Mouse (Mus musculus): Measurements from ENCODE around the gene Nfia. TPM values are rescaled to one million over a fixed set of nuclear protein-coding genes. Genes with fewer than 3 reads are reported as not detected.

The Nfia gene
- polyA plus RNA-seq, 1 experiment: 8.1 TPM

DNA sequence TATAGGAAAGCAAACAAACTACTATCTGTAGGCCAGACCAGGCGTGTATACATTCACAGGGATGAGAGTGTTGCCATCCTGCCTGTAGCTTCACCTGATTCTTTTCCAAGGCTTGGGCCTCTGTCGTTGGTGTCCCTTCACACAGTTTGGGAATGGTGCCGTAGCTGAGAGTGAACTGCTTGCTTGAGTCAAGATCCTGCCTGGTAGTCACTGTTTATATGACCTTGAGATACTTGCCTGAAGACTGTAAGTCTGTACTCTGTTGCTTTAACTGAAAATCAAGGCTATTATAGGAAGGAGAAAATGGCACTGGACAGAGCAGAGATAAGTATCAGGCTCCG lies 214.2 kb downstream of the Nfia start:
- Histone ChIP-seq H3K36me3 (ENCODE audit: control insufficient read depth, insufficient read depth, low read length) (no peaks in the 10 kb centered on the region), H3K27me3 (ENCODE audit: control insufficient read depth, insufficient read depth, low read length) (no peaks in the 10 kb centered on the region), H3K4me3 (ENCODE audit: control insufficient read depth, low read depth, low read length) (no peak overlapping the region), H3K4me1 (ENCODE audit: control insufficient read depth, insufficient read depth, low read length) (no peaks in the 10 kb centered on the region; the same call in 1 of the 2 replicates), H3K27ac (ENCODE audit: control insufficient read depth, insufficient read depth, low read depth, low read length) (no peak overlapping the region; the same call in 1 of the 2 replicates)
- TF ChIP-seq POLR2A (IDR thresholded peaks at IDR 0.05; ENCODE audit: control insufficient read depth, low read depth, low read length) (no peak), CTCF (IDR thresholded peaks at IDR 0.05; ENCODE audit: control insufficient read depth, insufficient read depth, insufficient replicate concordance, low read depth, low read length) (no peak)

DNA sequence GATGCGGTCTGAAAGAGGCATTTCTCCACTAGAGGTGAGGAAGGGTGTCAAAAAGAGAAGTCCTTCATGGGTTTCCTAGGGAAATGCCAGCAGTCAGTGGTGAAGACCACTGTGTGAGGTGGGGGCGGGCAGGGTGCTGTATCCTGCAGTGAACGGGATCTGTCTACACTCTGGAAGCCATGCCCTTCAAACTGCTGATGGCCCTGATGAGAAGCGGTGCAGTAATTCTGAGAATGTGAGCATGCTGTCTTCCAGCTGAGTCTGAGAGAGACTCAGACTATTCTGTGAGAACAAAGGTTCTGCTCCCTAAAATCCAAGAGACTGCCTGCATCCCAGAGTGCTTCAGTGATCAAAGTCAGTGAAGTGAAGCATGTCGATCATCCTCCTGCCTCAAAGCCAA lies 216.2 kb downstream of the Nfia start:
- Histone ChIP-seq H3K27me3 (ENCODE audit: control insufficient read depth, insufficient read depth, low read length) (no peaks in the 10 kb centered on the region), H3K4me1 (ENCODE audit: control insufficient read depth, insufficient read depth, low read length) (no peaks in the 10 kb centered on the region; the same call in 1 of the 2 replicates), H3K36me3 (ENCODE audit: control insufficient read depth, insufficient read depth, low read length) (no peaks in the 10 kb centered on the region), H3K27ac (ENCODE audit: control insufficient read depth, insufficient read depth, low read depth, low read length) (no peak overlapping the region), H3K4me3 (ENCODE audit: control insufficient read depth, low read depth, low read length) (no peak overlapping the region)
- no peak for TF ChIP-seq POLR2A (IDR thresholded peaks at IDR 0.05; ENCODE audit: control insufficient read depth, low read depth, low read length)
- TF ChIP-seq CTCF (IDR thresholded peaks at IDR 0.05; ENCODE audit: control insufficient read depth, insufficient read depth, insufficient replicate concordance, low read depth, low read length): no peak

- Histone ChIP-seq H3K27me3 (ENCODE audit: control insufficient read depth, insufficient read depth, low read length) (no peaks in the 10 kb centered on the region), H3K4me1 (ENCODE audit: control insufficient read depth, insufficient read depth, low read length) (no peaks in the 10 kb centered on the region; the same call in 1 of the 2 replicates), H3K36me3 (ENCODE audit: control insufficient read depth, insufficient read depth, low read length) (no peaks in the 10 kb centered on the region), H3K27ac (ENCODE audit: control insufficient read depth, insufficient read depth, low read depth, low read length) (no peak overlapping the region; the same call in 1 of the 2 replicates), H3K4me3 (ENCODE audit: control insufficient read depth, low read depth, low read length) (no peak overlapping the region)
- TF ChIP-seq POLR2A (IDR thresholded peaks at IDR 0.05; ENCODE audit: control insufficient read depth, low read depth, low read length): no peak
- no peak for TF ChIP-seq CTCF (IDR thresholded peaks at IDR 0.05; ENCODE audit: control insufficient read depth, insufficient read depth, insufficient replicate concordance, low read depth, low read length)
These were observed 217.9 kb downstream of the Nfia start for GRCm38 (mm10) chr4:97990431-97990830.

DNA sequence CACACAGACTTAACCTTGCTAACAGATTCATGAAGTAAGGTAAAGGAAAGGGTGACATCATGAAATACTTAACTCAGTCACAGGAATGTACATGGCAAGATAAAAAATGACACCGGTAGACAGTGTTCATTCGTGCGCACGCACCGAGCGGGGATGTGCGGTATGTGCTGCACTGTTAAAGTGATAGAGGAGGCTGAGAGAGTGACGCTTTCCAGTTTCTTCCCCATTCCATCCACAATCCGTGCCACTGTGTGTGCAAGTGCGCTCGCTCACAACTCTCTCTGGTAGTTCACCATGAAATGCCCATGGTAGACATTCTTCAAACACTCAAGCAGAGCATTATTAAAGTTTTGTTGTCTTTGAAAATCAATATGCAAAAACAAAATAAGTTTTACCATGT lies 218.9 kb downstream of the Nfia start:
- H3K4me3 ChIP-seq (ENCODE audit: control insufficient read depth, low read depth, low read length): no peak overlapping the region
- no peaks in the 10 kb centered on the region for H3K36me3 ChIP-seq (ENCODE audit: control insufficient read depth, insufficient read depth, low read length)
- H3K4me1 ChIP-seq (ENCODE audit: control insufficient read depth, insufficient read depth, low read length): no peaks in the 10 kb centered on the region; the same call in 1 of the 2 replicates
- no peak overlapping the region for H3K27ac ChIP-seq (ENCODE audit: control insufficient read depth, insufficient read depth, low read depth, low read length)
- no peaks in the 10 kb centered on the region for H3K27me3 ChIP-seq (ENCODE audit: control insufficient read depth, insufficient read depth, low read length)
- TF ChIP-seq POLR2A (IDR thresholded peaks at IDR 0.05; ENCODE audit: control insufficient read depth, low read depth, low read length): no peak

GRCm38 (mm10) chr4:97991880-97992279 lies 219.3 kb downstream of the Nfia start:
- Histone ChIP-seq H3K27me3 (ENCODE audit: control insufficient read depth, insufficient read depth, low read length) (no peaks in the 10 kb centered on the region), H3K4me3 (ENCODE audit: control insufficient read depth, low read depth, low read length) (no peak overlapping the region), H3K36me3 (ENCODE audit: control insufficient read depth, insufficient read depth, low read length) (no peaks in the 10 kb centered on the region), H3K27ac (ENCODE audit: control insufficient read depth, insufficient read depth, low read depth, low read length) (no peak overlapping the region), H3K4me1 (ENCODE audit: control insufficient read depth, insufficient read depth, low read length) (no peaks in the 10 kb centered on the region; the same call in 1 of the 2 replicates)
- TF ChIP-seq POLR2A (IDR thresholded peaks at IDR 0.05; ENCODE audit: control insufficient read depth, low read depth, low read length): no peak
- no peak for TF ChIP-seq CTCF (IDR thresholded peaks at IDR 0.05; ENCODE audit: control insufficient read depth, insufficient read depth, insufficient replicate concordance, low read depth, low read length)

DNA sequence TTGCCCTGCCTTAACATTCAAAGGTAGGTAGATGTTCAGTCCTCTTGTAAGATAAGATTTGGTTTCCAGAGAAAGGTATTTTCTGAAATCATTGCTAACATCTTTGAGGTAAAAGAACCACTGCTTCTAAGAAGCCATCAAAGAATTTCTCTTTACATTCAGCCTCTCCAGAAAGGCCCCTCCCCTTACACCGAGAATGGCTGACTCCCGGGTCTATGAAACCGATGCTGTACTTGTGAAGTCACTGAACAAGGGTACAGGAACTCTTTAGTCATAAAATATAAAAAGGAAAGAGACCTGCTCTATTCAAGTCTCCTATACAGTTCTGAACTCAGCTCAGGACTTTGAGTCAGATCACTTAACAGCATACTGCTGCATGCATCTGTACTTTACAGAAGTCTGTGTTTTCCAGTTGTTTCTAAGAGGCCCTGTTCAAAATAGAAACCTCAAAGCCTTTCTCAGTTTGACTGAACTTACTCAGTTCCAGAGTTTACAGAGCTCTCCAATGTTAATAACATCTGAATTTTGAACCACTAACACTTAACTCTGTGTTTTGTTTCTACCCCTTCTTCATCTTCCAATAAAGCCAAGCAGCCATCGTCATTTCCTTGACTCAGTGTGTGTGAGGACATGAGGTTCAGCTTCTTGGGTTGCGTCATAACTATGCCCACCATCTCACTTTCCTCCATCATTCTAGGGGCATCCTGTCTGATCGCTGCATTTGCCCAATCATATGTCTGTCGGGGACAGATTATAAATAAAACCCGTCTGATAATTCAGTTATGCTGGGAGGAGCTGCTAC lies 223.6 kb downstream of the Nfia start:
- H3K27ac ChIP-seq (ENCODE audit: control insufficient read depth, insufficient read depth, low read depth, low read length): no peak overlapping the region
- TF ChIP-seq CTCF (IDR thresholded peaks at IDR 0.05; ENCODE audit: control insufficient read depth, insufficient read depth, insufficient replicate concordance, low read depth, low read length) (no peak), POLR2A (IDR thresholded peaks at IDR 0.05; ENCODE audit: control insufficient read depth, low read depth, low read length) (no peak)
- no peaks in the 10 kb centered on the region for H3K36me3 ChIP-seq (ENCODE audit: control insufficient read depth, insufficient read depth, low read length)
- H3K4me3 ChIP-seq (ENCODE audit: control insufficient read depth, low read depth, low read length): no peak overlapping the region
- no peaks in the 10 kb centered on the region for H3K4me1 ChIP-seq (ENCODE audit: control insufficient read depth, insufficient read depth, low read length)
- no peaks in the 10 kb centered on the region for H3K27me3 ChIP-seq (ENCODE audit: control insufficient read depth, insufficient read depth, low read length)

DNA sequence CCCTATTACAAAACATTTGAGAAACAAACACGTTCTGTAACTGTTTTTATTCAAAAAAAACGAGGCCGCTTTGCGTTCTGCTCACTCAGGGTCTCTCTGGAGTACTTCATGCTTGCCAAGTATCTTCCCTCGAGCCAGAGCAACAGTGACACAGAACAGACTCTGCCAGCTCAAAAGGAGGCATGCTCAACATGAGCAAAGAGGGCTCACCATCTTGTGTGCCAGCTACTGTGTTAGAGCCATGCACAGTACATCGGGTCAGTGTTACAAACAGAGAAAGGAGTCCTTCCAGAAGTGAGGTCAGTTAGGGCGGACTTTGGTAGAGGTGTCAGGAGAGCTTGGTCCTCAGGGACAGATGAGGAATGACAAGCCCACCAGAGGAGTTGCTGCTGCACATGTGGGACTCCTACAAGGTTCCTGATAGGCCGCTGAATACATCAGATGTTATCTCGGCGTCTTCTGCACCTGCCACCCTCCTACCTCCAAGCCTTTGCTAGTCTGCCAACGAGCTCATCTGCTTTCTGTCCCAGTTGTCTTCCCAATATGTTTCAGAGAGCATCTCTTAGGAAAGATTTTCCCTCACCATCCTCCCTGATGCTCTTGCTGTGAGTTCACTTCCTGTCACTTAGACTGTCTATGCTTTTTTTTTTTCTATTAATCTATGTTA lies 224.8 kb downstream of the Nfia start:
- no peak overlapping the region for H3K27ac ChIP-seq (ENCODE audit: control insufficient read depth, insufficient read depth, low read depth, low read length)
- no peaks in the 10 kb centered on the region for H3K36me3 ChIP-seq (ENCODE audit: control insufficient read depth, insufficient read depth, low read length)
- H3K4me3 ChIP-seq (ENCODE audit: control insufficient read depth, low read depth, low read length): no peak overlapping the region
- TF ChIP-seq POLR2A (IDR thresholded peaks at IDR 0.05; ENCODE audit: control insufficient read depth, low read depth, low read length): no peak
- H3K4me1 ChIP-seq (ENCODE audit: control insufficient read depth, insufficient read depth, low read length): no peaks in the 10 kb centered on the region
- no peaks in the 10 kb centered on the region for H3K27me3 ChIP-seq (ENCODE audit: control insufficient read depth, insufficient read depth, low read length)
